22 mouse cellular contexts compared by ENCODE assay signal in genomic region chr10:39691351-39692064, GRCm38 (mm10). TPM values are rescaled to one million over a fixed set of nuclear protein-coding genes. Genes with fewer than 3 reads are reported as not detected.
DNase-seq lines count a peak whose midpoint lies in the region; ATAC-seq and TF ChIP-seq lines count a peak whose summit lies in the region.
"Had no signal": no experiment of that assay in that cellular context is flagged by ENCODE, and none has a peak within 500 bp of the region (broad histone marks: within the 10 kb centered on the region; RNA-seq: fewer than 3 reads in every experiment).

No protein-coding gene starts in this region.

- no peaks in the 10 kb centered on the region for H3K27me3 ChIP-seq in heart, embryonic 12.5 days (replicated peaks)
- no peaks in the 10 kb centered on the region for H3K27me3 ChIP-seq in stomach, postnatal 0 days (ENCODE audit: control insufficient read depth, insufficient read depth, low read length)
- H3K27me3 ChIP-seq: limb, embryonic 15.5 days; neural tube, embryonic 12.5 days had no signal

- peaks cover 6% of the 10 kb centered on the region for H3K4me1 ChIP-seq in heart, embryonic 12.5 days (replicated peaks)
- H3K4me1 ChIP-seq in stomach, postnatal 0 days (replicated peaks; ENCODE audit: control insufficient read depth, insufficient read depth): no peaks in the 10 kb centered on the region

- intact Hi-C loops in heart, postnatal 14 days (cut with DNase I): no loop called here

- ATAC-seq in heart, embryonic 12.5 days (ENCODE audit: insufficient number of reproducible peaks, low FRiP score): no peak
- ATAC-seq in stomach, postnatal 0 days (ENCODE audit: low FRiP score, low TSS enrichment): no peak
- ATAC-seq: forebrain, embryonic 16.5 days; hindbrain, embryonic 16.5 days had no signal

- no peak for DNase-seq in heart, postnatal 14 days
- DNase-seq in retina, adult 2 months (ENCODE audit: low read depth, low spot score): peak; percentile 41
- DNase-seq in retina, embryonic 14.5 days (ENCODE audit: low spot score): no peak
- DNase-seq in induced T-regulatory cell, adult 2 months (ENCODE audit: low read depth): peak; percentile 77
- no peak for DNase-seq in stomach, postnatal 0 days (ENCODE audit: low spot score)
- DNase-seq in spleen, adult 12 weeks (ENCODE audit: low spot score): no peak
- no peak for DNase-seq in cerebellum, postnatal 10 days
- DNase-seq: adrenal gland, postnatal 10 days; cerebellum, adult 11-12 months; cerebellum, postnatal 36 days; heart, adult 18-20 months; kidney, adult 18-20 months; kidney, postnatal 25 days; lung, postnatal 36 days; spleen, adult 18-20 months; thymus, postnatal 25 days had no signal

- WGBS in heart, embryonic 12.5 days: 46% methylated on average over 11 of the region's 11 CpGs
- 35% methylated on average over 11 of the region's 11 CpGs for WGBS in stomach, postnatal 0 days

- H3K36me3 ChIP-seq in heart, embryonic 12.5 days: no peaks in the 10 kb centered on the region
- no peaks in the 10 kb centered on the region for H3K36me3 ChIP-seq in stomach, postnatal 0 days (ENCODE audit: control insufficient read depth, insufficient read depth, low read length)
- H3K36me3 ChIP-seq: limb, embryonic 15.5 days; midbrain, embryonic 10.5 days; neural tube, embryonic 12.5 days had no signal

- no peak for TF ChIP-seq EP300 in stomach, postnatal 0 days (optimal IDR thresholded peaks at IDR 0.05)

- no peak overlapping the region for H3K9ac ChIP-seq in heart, embryonic 12.5 days
- no peak overlapping the region for H3K9ac ChIP-seq in stomach, postnatal 0 days (ENCODE audit: low read length)
- H3K9ac ChIP-seq: limb, embryonic 15.5 days; neural tube, embryonic 12.5 days had no signal

- no peak overlapping the region for H3K4me3 ChIP-seq in heart, embryonic 12.5 days
- H3K4me3 ChIP-seq in stomach, postnatal 0 days (ENCODE audit: low read depth, low read length): no peak overlapping the region
- H3K4me3 ChIP-seq: limb, embryonic 15.5 days; midbrain, embryonic 10.5 days; neural tube, embryonic 12.5 days had no signal

- H3K27ac ChIP-seq in heart, embryonic 12.5 days (ENCODE audit: poor library complexity, severe bottlenecking): no peak overlapping the region
- no peak overlapping the region for H3K27ac ChIP-seq in stomach, postnatal 0 days (replicated peaks)
- H3K27ac ChIP-seq: limb, embryonic 15.5 days; midbrain, embryonic 10.5 days; neural tube, embryonic 12.5 days had no signal

- H3K9me3 ChIP-seq in heart, embryonic 12.5 days (replicated peaks): no peaks in the 10 kb centered on the region
- H3K9me3 ChIP-seq in stomach, postnatal 0 days (ENCODE audit: control insufficient read depth, low read length): no peaks in the 10 kb centered on the region
- H3K9me3 ChIP-seq: limb, embryonic 15.5 days; midbrain, embryonic 10.5 days; neural tube, embryonic 12.5 days had no signal

- no peak for TF ChIP-seq CTCF in stomach, postnatal 0 days (IDR thresholded peaks at IDR 0.05; ENCODE audit: low read depth)

- peak overlapping the region; percentile 29 for H3K4me2 ChIP-seq in heart, embryonic 12.5 days
- H3K4me2 ChIP-seq in stomach, postnatal 0 days (replicated peaks; ENCODE audit: low read depth): peak overlapping the region; percentile 27; the same call in 1 of the 2 replicates
- H3K4me2 ChIP-seq: limb, embryonic 15.5 days; neural tube, embryonic 12.5 days had no signal

RNA-seq across cellular contexts. Expression of gene Rev3l, which starts 40.4 kb away (rescaled TPM):
- polyA plus RNA-seq in heart, embryonic 12.5 days (2016; fragmentation: Nextera tagmentation; extraction: Ambion mirVana): 12.7 and 15.0 TPM in 2 replicates
- total RNA-seq in heart, postnatal 14 days (2021): 10 to 100 TPM; 20.9 to 23.8 TPM
- polyA plus RNA-seq in stomach, postnatal 0 days (2015; fragmentation: Nextera tagmentation; extraction: Ambion mirVana): 10.0 TPM in 2 replicates

Comparison
In these comparisons a context has a peak if more than half of its experiments do, and no peak if none do; other contexts are left out.
1. DNase-seq: peak in retina, adult 2 months (single experiment) and induced T-regulatory cell, adult 2 months (single experiment); none in heart, postnatal 14 days (0 of 2), retina, embryonic 14.5 days (single experiment), stomach, postnatal 0 days (single experiment), spleen, adult 12 weeks (single experiment) and cerebellum, postnatal 10 days (0 of 2).